Mouse (Mus musculus) midbrain, embryonic 14.5 days (tissue): Measurements from ENCODE around the gene Fam76b. TPM values are rescaled to one million over a fixed set of nuclear protein-coding genes. Genes with fewer than 3 reads are reported as not detected.

Experiments used
- ATAC-seq: fragments of 200-750 bp; cut with Nextera tagmentation; 2 replicates; pipeline ENCODE4 v1.8.0; 2017; ENCODE audit warnings: moderate number of reproducible peaks, moderate library complexity; ENCODE audit not compliant: low FRiP score, low TSS enrichment
- DNase-seq: peaks from one replicate; pipeline ENCODE4 v3.0.0-alpha.2; 2015
- H3K27ac ChIP-seq: fragments of 300-500 bp; sonication (generic); replicated peaks from 2 replicates; pipeline ENCODE4 v1.5.1; 2014; ENCODE audit warnings: mild to moderate bottlenecking, low read depth, low read length, moderate library complexity
- H3K27me3 ChIP-seq: fragments of 300-500 bp; sonication (generic); 2 replicates; pipeline ENCODE4 v1.6.1; 2014; ENCODE audit warnings: low read length, control low read depth, mixed read lengths; ENCODE audit not compliant: control insufficient read depth, insufficient read depth
- H3K36me3 ChIP-seq: fragments of 300-500 bp; sonication (generic); 2 replicates; pipeline ENCODE4 v1.6.1; 2014; ENCODE audit warnings: low read length, control low read depth; ENCODE audit not compliant: control insufficient read depth, insufficient read depth
- H3K4me1 ChIP-seq: fragments of 300-500 bp; sonication (generic); 2 replicates; pipeline ENCODE4 v1.6.1; 2014; ENCODE audit warnings: mild to moderate bottlenecking, antibody characterized with exemption, low read length, control low read depth; ENCODE audit not compliant: control insufficient read depth, insufficient read depth
- H3K4me2 ChIP-seq: fragments of 300-500 bp; sonication (generic); 2 replicates; pipeline ENCODE4 v1.6.1; 2014; ENCODE audit warnings: mild to moderate bottlenecking, low read length, moderate library complexity
- H3K4me3 ChIP-seq: fragments of 300-500 bp; sonication (generic); replicated peaks from 2 replicates; pipeline ENCODE4 v1.5.1; 2014; ENCODE audit warnings: low read depth, low read length
- H3K9ac ChIP-seq: fragments of 300-500 bp; sonication (generic); replicated peaks from 2 replicates; pipeline ENCODE4 v1.6.1; 2014; ENCODE audit warnings: mild to moderate bottlenecking, low read length, moderate library complexity
- H3K9me3 ChIP-seq: fragments of 300-500 bp; sonication (generic); 2 replicates; pipeline ENCODE4 v1.6.1; 2016; ENCODE audit warnings: low read length, control low read depth, mixed read lengths; ENCODE audit not compliant: control insufficient read depth
- WGBS: fragments of 180-500 bp; shearing (Covaris S2); extraction: QIAGEN DNeasy Blood & Tissue Kit; methylation state at CpG from one replicate; pipeline ENCODE4 v1.1.7; 2014; 5-methylcytosine and 5-hydroxymethylcytosine counted together
- polyA plus RNA-seq: library from polyadenylated mRNA; unstranded; fragments of >200 nt; fragmentation: Nextera tagmentation; extraction: Ambion mirVana; gene quantifications from 2 replicates; pipeline ENCODE4 v1.2.1, GENCODE M21; 2014

Fam76b gene
- polyA plus RNA-seq, 1 experiment from 2014 or later, result 24.7 TPM

- Histone ChIP-seq H3K9me3 (no peaks in the 10 kb centered on the region), H3K36me3 (no peaks in the 10 kb centered on the region), H3K4me3 (no peak overlapping the region), H3K27ac (no peak overlapping the region), H3K4me1 (no peaks in the 10 kb centered on the region), H3K4me2 (no peak overlapping the region), H3K9ac (no peak overlapping the region), H3K27me3 (no peaks in the 10 kb centered on the region)
- DNase-seq (no peak), ATAC-seq (no peak)
- 59% methylated on average over 2 of the region's 2 CpGs for WGBS
Observed at GRCm38 (mm10) chr9:13882478-13882877, 55.0 kb downstream of the Fam76b start.

DNA sequence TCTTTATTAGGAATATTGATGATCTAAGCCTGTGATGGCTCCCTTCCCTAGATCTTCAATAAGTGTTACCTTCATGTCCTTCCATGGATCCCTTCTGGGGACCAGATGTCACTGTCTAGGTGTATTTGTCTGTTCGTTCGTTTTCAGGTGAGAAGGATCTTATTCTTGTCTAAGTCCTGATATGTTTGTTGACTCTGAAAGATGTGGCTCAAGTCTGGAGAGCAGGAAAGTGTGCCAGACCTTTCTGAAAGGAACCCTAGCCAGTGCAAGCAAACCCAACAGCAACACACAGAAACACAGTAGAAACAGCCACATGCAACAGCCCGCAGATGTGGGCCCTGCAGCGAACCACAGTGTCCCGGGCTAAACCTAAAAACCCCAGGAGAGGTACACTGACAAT, 61.5 kb downstream of the Fam76b start:
- Histone ChIP-seq H3K4me3 (no peak overlapping the region), H3K27me3 (no peaks in the 10 kb centered on the region), H3K36me3 (no peaks in the 10 kb centered on the region), H3K4me1 (0 out of 2 replicates have a peak, but pooled peaks cover 5% of the 10 kb centered on the region), H3K9ac (no peak overlapping the region), H3K4me2 (no peak overlapping the region), H3K27ac (0 out of 2 replicates have a peak overlapping the region, but pooled peaks have one; percentile 49), H3K9me3 (no peaks in the 10 kb centered on the region)
- no peak for ATAC-seq
- 81% methylated on average over 5 of the region's 5 CpGs for WGBS
- DNase-seq, result no peak

- Histone ChIP-seq H3K9ac (0 out of 2 replicates have a peak overlapping the region, but pooled peaks have one; percentile 39), H3K4me2 (peak overlapping the region; percentile 35), H3K9me3 (no peaks in the 10 kb centered on the region), H3K4me3 (no peak overlapping the region), H3K36me3 (no peaks in the 10 kb centered on the region), H3K4me1 (0 out of 2 replicates have a peak, but pooled peaks cover 5% of the 10 kb centered on the region), H3K27ac (peak overlapping the region; percentile 57; the same call in 1 of the 2 replicates), H3K27me3 (no peaks in the 10 kb centered on the region)
- peak; percentile 90 for DNase-seq
- 6% methylated on average over 9 of the region's 9 CpGs for WGBS
- ATAC-seq, result peak; percentile 89
Observed at GRCm38 (mm10) chr9:13889657-13890056, 62.1 kb downstream of the Fam76b start.

GRCm38 (mm10) chr9:13890171-13890570, 62.7 kb downstream of the Fam76b start:
- 0 out of 2 replicates have a peak, but pooled peaks cover 5% of the 10 kb centered on the region for H3K4me1 ChIP-seq
- H3K9me3 ChIP-seq, result no peaks in the 10 kb centered on the region
- H3K36me3 ChIP-seq, result no peaks in the 10 kb centered on the region
- no peaks in the 10 kb centered on the region for H3K27me3 ChIP-seq
- peak; percentile 28 for DNase-seq
- no peak overlapping the region for H3K4me2 ChIP-seq
- no peak; the same call in 1 of the 2 replicates for ATAC-seq
- H3K4me3 ChIP-seq, result no peak overlapping the region
- no peak overlapping the region for H3K9ac ChIP-seq
- WGBS, result 53% methylated on average over 5 of the region's 5 CpGs
- H3K27ac ChIP-seq, result peak overlapping the region; percentile 57; the same call in 1 of the 2 replicates

GRCm38 (mm10) chr9:13891888-13892287, 64.4 kb downstream of the Fam76b start:
- H3K27me3 ChIP-seq, result no peaks in the 10 kb centered on the region
- H3K9me3 ChIP-seq, result no peaks in the 10 kb centered on the region
- 89% methylated on average over 6 of the region's 6 CpGs for WGBS
- peaks cover 15% of the 10 kb centered on the region; the same call in 1 of the 2 replicates for H3K4me1 ChIP-seq
- no peak overlapping the region for H3K9ac ChIP-seq
- no peak overlapping the region for H3K4me2 ChIP-seq
- H3K4me3 ChIP-seq, result no peak overlapping the region
- DNase-seq (no peak), ATAC-seq (no peak)
- H3K36me3 ChIP-seq, result no peaks in the 10 kb centered on the region
- H3K27ac ChIP-seq, result no peak overlapping the region

DNA sequence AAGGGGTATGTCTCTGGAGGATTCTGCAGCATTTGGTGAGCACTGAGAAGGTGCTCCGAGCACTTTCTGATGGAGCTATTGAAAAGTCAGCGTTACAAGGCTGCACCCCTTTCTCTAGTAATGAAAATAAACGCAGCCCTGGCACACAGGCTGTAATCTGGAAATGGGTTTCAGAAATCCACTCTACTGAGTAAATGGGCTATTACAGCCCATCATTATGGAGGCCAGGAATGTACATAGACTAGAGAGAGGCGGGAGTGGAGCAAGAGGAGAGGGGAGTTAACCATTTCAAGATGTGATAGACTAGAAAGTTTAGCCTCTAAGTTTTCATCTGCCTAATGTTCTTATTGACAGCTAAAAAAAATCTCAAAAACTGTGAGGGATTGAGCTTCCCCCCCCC, 65.5 kb downstream of the Fam76b start:
- no peak overlapping the region for H3K4me3 ChIP-seq
- no peaks in the 10 kb centered on the region for H3K27me3 ChIP-seq
- no peaks in the 10 kb centered on the region for H3K9me3 ChIP-seq
- no peak overlapping the region for H3K27ac ChIP-seq
- WGBS, result 84% methylated on average over 4 of the region's 4 CpGs
- H3K4me1 ChIP-seq, result peaks cover 15% of the 10 kb centered on the region; the same call in 1 of the 2 replicates
- no peak for DNase-seq
- no peaks in the 10 kb centered on the region for H3K36me3 ChIP-seq
- H3K9ac ChIP-seq, result no peak overlapping the region
- H3K4me2 ChIP-seq, result no peak overlapping the region
- no peak for ATAC-seq

GRCm38 (mm10) chr9:13894491-13894890, 67.0 kb downstream of the Fam76b start:
- WGBS, result 85% methylated on average over 8 of the region's 8 CpGs
- Histone ChIP-seq H3K9ac (no peak overlapping the region), H3K4me3 (no peak overlapping the region), H3K27me3 (no peaks in the 10 kb centered on the region), H3K36me3 (no peaks in the 10 kb centered on the region), H3K4me2 (no peak overlapping the region), H3K9me3 (no peaks in the 10 kb centered on the region), H3K4me1 (peaks cover 21% of the 10 kb centered on the region; the same call in 1 of the 2 replicates), H3K27ac (no peak overlapping the region)
- ATAC-seq (no peak), DNase-seq (no peak)

DNA sequence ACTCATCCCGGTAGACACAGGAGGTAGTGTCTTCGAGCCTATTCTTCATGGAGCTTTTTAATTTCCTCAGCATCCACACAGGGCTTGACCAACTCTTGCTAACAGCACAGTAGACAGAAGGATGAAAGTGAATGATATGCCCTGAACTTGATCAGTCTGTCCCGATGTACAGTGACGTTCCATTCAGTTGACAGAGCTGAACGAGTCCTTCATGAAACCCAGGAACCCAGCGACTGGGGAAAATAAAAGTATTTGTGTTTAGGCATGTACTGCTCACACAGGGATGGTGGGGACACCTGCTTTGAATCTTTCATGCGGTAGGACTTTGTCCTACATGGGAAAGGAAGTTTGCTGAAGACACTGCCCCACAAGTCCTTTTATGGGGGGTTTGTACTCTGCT, 67.4 kb downstream of the Fam76b start:
- H3K9ac ChIP-seq, result no peak overlapping the region
- no peak overlapping the region for H3K4me2 ChIP-seq
- peaks cover 19% of the 10 kb centered on the region; the same call in 1 of the 2 replicates for H3K4me1 ChIP-seq
- WGBS, result 88% methylated on average over 7 of the region's 7 CpGs
- no peaks in the 10 kb centered on the region for H3K27me3 ChIP-seq
- H3K4me3 ChIP-seq, result no peak overlapping the region
- no peaks in the 10 kb centered on the region for H3K9me3 ChIP-seq
- no peak for DNase-seq
- no peaks in the 10 kb centered on the region for H3K36me3 ChIP-seq
- ATAC-seq, result no peak
- no peak overlapping the region for H3K27ac ChIP-seq

- Histone ChIP-seq H3K4me3 (no peak overlapping the region), H3K9me3 (no peaks in the 10 kb centered on the region), H3K27me3 (no peaks in the 10 kb centered on the region), H3K4me2 (no peak overlapping the region), H3K4me1 (peaks cover 16% of the 10 kb centered on the region; the same call in 1 of the 2 replicates), H3K9ac (no peak overlapping the region), H3K36me3 (no peaks in the 10 kb centered on the region), H3K27ac (peak overlapping the region; percentile 81)
- DNase-seq (peak; percentile 71), ATAC-seq (peak; percentile 44)
- WGBS, result 53% methylated on average over 6 of the region's 6 CpGs
Observed at GRCm38 (mm10) chr9:13896055-13896454, 68.5 kb downstream of the Fam76b start.
